Mouse (Mus musculus) kidney, postnatal 10 days (tissue): ENCODE results near the gene Bach2.

ENCODE experiments used
- DNase-seq: peaks from one replicate; pipeline ENCODE4 v3.0.0; 2021; ENCODE audit warnings: mixed read lengths

Gene Bach2

GRCm38 (mm10) chr4:32251946-32252672 is 13.5 kb downstream of the Bach2 start:
- DNase-seq = no peak

GRCm38 (mm10) chr4:32257686-32258085 is 19.1 kb downstream of the Bach2 start:
- no peak for DNase-seq

- DNase-seq = no peak
These were observed 19.5 kb downstream of the Bach2 start for GRCm38 (mm10) chr4:32258093-32258492.

- DNase-seq = no peak
These were observed 20.0 kb downstream of the Bach2 start for GRCm38 (mm10) chr4:32258596-32258995.

- DNase-seq = no peak
These were observed 22.3 kb downstream of the Bach2 start for GRCm38 (mm10) chr4:32260909-32261308.

GRCm38 (mm10) chr4:32262825-32263684 is 24.5 kb downstream of the Bach2 start:
- no peak for DNase-seq

- DNase-seq = no peak
These were observed 25.1 kb downstream of the Bach2 start for GRCm38 (mm10) chr4:32263685-32264038.

GRCm38 (mm10) chr4:32264892-32265291 is 26.3 kb downstream of the Bach2 start:
- DNase-seq = no peak

- DNase-seq = no peak
These were observed 28.1 kb downstream of the Bach2 start for GRCm38 (mm10) chr4:32266731-32267130.

GRCm38 (mm10) chr4:32268042-32268441 is 29.4 kb downstream of the Bach2 start:
- no peak for DNase-seq

GRCm38 (mm10) chr4:32272398-32272797 is 33.8 kb downstream of the Bach2 start:
- no peak for DNase-seq

GRCm38 (mm10) chr4:32274776-32275294 is 36.2 kb downstream of the Bach2 start:
- no peak for DNase-seq

GRCm38 (mm10) chr4:32279842-32280241 is 41.2 kb downstream of the Bach2 start:
- no peak for DNase-seq

GRCm38 (mm10) chr4:32280401-32280800 is 41.8 kb downstream of the Bach2 start:
- DNase-seq = no peak

- DNase-seq = no peak
These were observed 42.7 kb downstream of the Bach2 start for GRCm38 (mm10) chr4:32281306-32281705.

GRCm38 (mm10) chr4:32286405-32286804 is 47.8 kb downstream of the Bach2 start:
- DNase-seq = no peak

GRCm38 (mm10) chr4:32288036-32288860 is 49.6 kb downstream of the Bach2 start:
- peak; percentile 71 for DNase-seq

- no peak for DNase-seq
These were observed 51.2 kb downstream of the Bach2 start for GRCm38 (mm10) chr4:32289845-32290244.

- no peak for DNase-seq
These were observed 52.8 kb downstream of the Bach2 start for GRCm38 (mm10) chr4:32291406-32291805.

- DNase-seq = no peak
These were observed 55.2 kb downstream of the Bach2 start for GRCm38 (mm10) chr4:32293686-32294265.

- DNase-seq = no peak
These were observed 58.6 kb downstream of the Bach2 start for GRCm38 (mm10) chr4:32297071-32297671.

- no peak for DNase-seq
These were observed 60.6 kb downstream of the Bach2 start for GRCm38 (mm10) chr4:32299221-32299620.
